Mouse (Mus musculus) liver, embryonic 13.5 days (tissue): ENCODE measurements around the gene Rassf7. TPM values are rescaled to one million over a fixed set of nuclear protein-coding genes. Genes with fewer than 3 reads are reported as not detected.

Experiments
- ATAC-seq: fragments of 200-750 bp; cut with Nextera tagmentation; 2 replicates; pipeline ENCODE4 v1.8.0; 2017; ENCODE audit warnings: low read depth, mild to moderate bottlenecking, moderate number of reproducible peaks, moderate library complexity
- DNase-seq: peaks from one replicate; pipeline ENCODE4 v3.0.0; 2022
- H3K27ac ChIP-seq: fragments of 300-500 bp; sonication (generic); 2 replicates; pipeline ENCODE4 v1.5.1; 2015; ENCODE audit warnings: moderate library complexity, mild to moderate bottlenecking, inconsistent platforms
- H3K27me3 ChIP-seq: fragments of 300-500 bp; sonication (generic); 2 replicates; pipeline ENCODE4 v1.6.1; 2015; ENCODE audit warnings: mild to moderate bottlenecking, inconsistent platforms
- H3K36me3 ChIP-seq: fragments of 300-500 bp; sonication (generic); 2 replicates; pipeline ENCODE4 v1.6.1; 2015; ENCODE audit warnings: mild to moderate bottlenecking, inconsistent platforms
- H3K4me1 ChIP-seq: fragments of 300-500 bp; sonication (generic); replicated peaks from 2 replicates; pipeline ENCODE4 v1.6.1; 2015; ENCODE audit warnings: inconsistent platforms
- H3K4me2 ChIP-seq: fragments of 300-500 bp; sonication (generic); 2 replicates; pipeline ENCODE4 v1.6.1; 2015; ENCODE audit warnings: inconsistent platforms, mild to moderate bottlenecking, moderate library complexity
- H3K4me3 ChIP-seq: fragments of 300-500 bp; sonication (generic); replicated peaks from 2 replicates; pipeline ENCODE4 v1.5.1; 2015; ENCODE audit warnings: mild to moderate bottlenecking, inconsistent platforms
- H3K9ac ChIP-seq: fragments of 300-500 bp; sonication (generic); 2 replicates; pipeline ENCODE4 v1.6.1; 2015; ENCODE audit warnings: mild to moderate bottlenecking, inconsistent platforms
- H3K9me3 ChIP-seq: fragments of 300-500 bp; sonication (generic); replicated peaks from 2 replicates; pipeline ENCODE4 v1.6.1; 2016; ENCODE audit warnings: inconsistent platforms
- WGBS: fragments of 180-500 bp; shearing (Covaris S2); methylation state at CpG from one replicate; pipeline ENCODE4 v1.1.7; 2015; ENCODE audit not compliant: insufficient replicate concordance; 5-methylcytosine and 5-hydroxymethylcytosine counted together
- polyA plus RNA-seq: library from polyadenylated mRNA; unstranded; fragments of >200 nt; fragmentation: Nextera tagmentation; extraction: Ambion mirVana; gene quantifications from 2 replicates; pipeline ENCODE4 v1.2.1, GENCODE M21; 2015

Rassf7 gene
- polyA plus RNA-seq, 1 experiment from 2014 or later, result 23.9 TPM

DNA sequence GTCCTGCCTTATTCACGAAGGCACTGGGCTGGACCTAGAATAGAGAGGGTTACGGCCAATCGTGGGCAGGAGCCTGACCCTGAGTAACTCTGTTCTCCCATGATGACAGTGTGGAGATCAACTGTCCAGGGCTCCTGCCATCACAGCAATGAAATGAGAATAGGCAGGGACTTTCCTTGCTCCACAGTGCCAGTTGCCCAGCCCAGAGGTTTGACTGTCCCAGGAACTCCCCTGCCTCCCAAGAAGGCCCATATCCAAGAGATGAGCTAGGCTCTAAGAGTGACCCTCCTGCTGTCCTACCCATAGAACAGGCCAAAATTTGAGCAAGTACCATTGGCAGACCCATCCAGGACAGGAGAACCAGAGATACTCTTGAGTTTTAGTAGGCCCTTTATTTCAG is 26.9 kb upstream of the Rassf7 start:
- Histone ChIP-seq H3K4me1 (peaks cover 33% of the 10 kb centered on the region), H3K9me3 (no peaks in the 10 kb centered on the region), H3K27ac (0 out of 2 replicates have a peak overlapping the region, but pooled peaks have one; percentile 4), H3K9ac (no peak overlapping the region), H3K4me2 (no peak overlapping the region), H3K36me3 (peaks cover 36% of the 10 kb centered on the region), H3K27me3 (no peaks in the 10 kb centered on the region), H3K4me3 (no peak overlapping the region)
- WGBS, result 88% methylated on average over 3 of the region's 3 CpGs
- ATAC-seq (no peak), DNase-seq (no peak)

DNA sequence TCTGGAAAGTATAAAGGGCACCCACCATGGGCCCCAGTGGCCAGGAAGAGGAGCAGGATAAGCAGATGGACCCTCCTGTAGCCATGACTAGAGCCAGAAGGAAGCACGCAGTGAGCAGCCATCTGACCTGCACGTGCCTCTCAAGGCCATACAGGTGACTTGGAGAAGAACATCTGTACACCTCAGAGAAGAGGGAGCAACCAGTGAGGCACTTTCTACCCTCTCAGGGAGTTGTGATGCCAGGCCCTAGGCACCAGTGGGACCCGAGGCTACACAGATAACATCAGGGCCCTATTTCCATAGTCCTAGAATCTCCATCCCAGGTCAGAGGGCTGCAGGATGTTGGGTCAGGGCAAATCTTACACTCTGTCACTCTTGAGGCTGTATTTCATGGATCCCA is 25.4 kb upstream of the Rassf7 start:
- Histone ChIP-seq H3K4me2 (no peak overlapping the region), H3K4me1 (peaks cover 43% of the 10 kb centered on the region), H3K9ac (no peak overlapping the region), H3K4me3 (no peak overlapping the region), H3K27ac (peak overlapping the region; percentile 53; the same call in 1 of the 2 replicates), H3K36me3 (peaks cover 36% of the 10 kb centered on the region), H3K9me3 (no peaks in the 10 kb centered on the region), H3K27me3 (no peaks in the 10 kb centered on the region)
- 74% methylated on average over 3 of the region's 3 CpGs for WGBS
- ATAC-seq, result no peak
- no peak for DNase-seq

DNA sequence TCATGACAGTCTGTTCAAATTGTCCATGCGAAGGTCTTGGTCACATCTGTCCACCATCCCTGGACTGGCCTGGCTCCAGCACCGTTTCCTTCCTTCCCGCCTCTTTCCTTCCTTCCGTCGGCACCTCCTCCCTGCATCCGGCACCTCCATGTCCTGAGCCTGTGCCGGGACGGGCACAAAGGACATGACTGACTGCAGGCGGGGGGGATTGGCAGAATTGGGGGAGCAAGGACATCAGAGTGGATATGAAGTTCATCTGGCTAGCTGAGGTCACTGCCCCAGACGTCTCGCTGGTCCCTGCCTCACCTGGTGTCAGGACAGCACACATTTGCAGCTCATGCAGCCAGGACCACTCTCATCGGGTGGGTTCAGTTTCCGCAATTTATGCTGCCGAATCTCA is 24.6 kb upstream of the Rassf7 start:
- no peak overlapping the region for H3K4me3 ChIP-seq
- 89% methylated on average over 14 of the region's 14 CpGs for WGBS
- peaks cover 36% of the 10 kb centered on the region for H3K36me3 ChIP-seq
- no peak overlapping the region for H3K4me2 ChIP-seq
- DNase-seq (no peak), ATAC-seq (no peak)
- no peaks in the 10 kb centered on the region for H3K27me3 ChIP-seq
- H3K9me3 ChIP-seq, result no peaks in the 10 kb centered on the region
- no peak overlapping the region for H3K9ac ChIP-seq
- H3K4me1 ChIP-seq, result peaks cover 51% of the 10 kb centered on the region
- no peak overlapping the region for H3K27ac ChIP-seq

DNA sequence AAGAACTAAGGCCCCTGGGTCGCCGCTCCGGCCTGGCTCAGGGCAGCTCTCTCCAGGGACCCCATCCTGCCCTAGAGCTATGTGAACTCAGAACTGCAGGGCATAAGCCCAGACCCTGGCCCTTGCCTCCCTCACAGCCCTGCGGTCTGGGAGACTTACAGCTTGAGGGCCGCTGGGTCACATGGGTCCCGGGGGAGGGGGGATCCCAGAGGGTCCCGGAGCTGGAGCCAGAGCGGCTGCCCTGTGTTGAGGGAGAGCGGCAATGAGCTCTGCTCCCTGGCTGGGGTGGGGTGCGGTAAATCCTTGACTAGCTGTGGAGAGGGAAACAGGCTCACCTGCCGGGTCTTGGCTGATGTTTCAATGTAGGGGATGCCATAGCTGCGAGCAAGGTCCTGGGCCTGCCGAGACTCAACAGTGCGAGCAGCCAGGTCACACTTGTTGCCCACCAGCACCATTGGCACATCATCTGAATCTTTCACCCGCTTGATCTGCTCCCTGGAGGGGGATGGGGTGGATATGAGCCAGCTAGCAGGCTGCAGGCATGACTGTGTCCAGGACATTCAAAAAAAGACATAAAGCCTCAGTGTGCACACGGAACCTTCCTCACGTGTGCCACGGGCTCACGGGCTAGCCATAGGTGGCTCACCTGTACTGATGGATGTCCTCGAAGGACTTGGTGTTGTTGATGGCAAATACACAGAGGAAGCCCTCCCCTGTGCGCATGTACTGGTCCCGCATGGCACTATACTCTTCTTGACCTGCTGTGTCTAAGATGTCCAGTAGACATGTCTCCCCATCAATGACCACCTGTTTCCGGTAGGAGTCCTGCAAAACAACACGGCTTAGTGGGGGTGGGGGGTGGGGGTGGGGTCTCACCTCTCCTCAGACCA is 23.6 kb upstream of the Rassf7 start:
- DNase-seq (no peak), ATAC-seq (no peak)
- Histone ChIP-seq H3K36me3 (peaks cover 36% of the 10 kb centered on the region), H3K27ac (peak overlapping the region; percentile 92), H3K4me1 (peaks cover 61% of the 10 kb centered on the region), H3K9me3 (no peaks in the 10 kb centered on the region), H3K4me2 (peak overlapping the region; percentile 97), H3K27me3 (no peaks in the 10 kb centered on the region), H3K4me3 (peak overlapping the region; percentile 89), H3K9ac (peak overlapping the region; percentile 99)
- 89% methylated on average over 24 of the region's 24 CpGs for WGBS

DNA sequence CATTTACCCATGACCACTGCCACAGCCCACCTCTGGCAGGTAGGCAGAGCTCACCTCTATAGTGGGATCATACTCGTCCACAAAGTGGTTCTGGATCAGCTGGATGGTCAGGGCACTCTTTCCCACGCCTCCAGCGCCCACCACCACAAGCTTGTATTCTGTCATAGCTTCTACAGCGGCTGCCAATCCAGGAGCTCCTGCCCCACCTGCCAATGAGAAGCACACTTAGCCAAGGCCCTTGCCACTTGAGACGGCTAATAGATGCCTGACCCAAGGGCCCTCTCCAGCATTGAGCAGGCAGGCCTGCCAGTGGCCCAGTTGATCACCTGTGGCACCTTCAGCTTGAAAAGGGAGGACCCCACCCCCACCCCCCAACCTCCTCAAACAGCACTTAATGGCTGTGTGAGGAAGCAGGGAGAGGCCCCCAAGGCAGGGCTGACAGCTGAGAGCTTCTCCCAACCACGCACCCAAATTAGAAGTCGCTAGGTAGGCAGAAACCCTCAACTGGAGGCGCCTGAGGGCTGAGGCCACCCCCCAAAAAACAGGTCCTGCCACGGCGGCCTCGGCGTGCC is 22.8 kb upstream of the Rassf7 start:
- H3K9ac ChIP-seq, result peak overlapping the region; percentile 99
- H3K4me2 ChIP-seq, result peak overlapping the region; percentile 97
- ATAC-seq (no peak), DNase-seq (no peak)
- H3K36me3 ChIP-seq, result peaks cover 36% of the 10 kb centered on the region
- peaks cover 70% of the 10 kb centered on the region for H3K4me1 ChIP-seq
- peak overlapping the region; percentile 89 for H3K4me3 ChIP-seq
- H3K27ac ChIP-seq, result peak overlapping the region; percentile 92
- H3K9me3 ChIP-seq, result no peaks in the 10 kb centered on the region
- H3K27me3 ChIP-seq, result no peaks in the 10 kb centered on the region
- WGBS, result 25% methylated on average over 12 of the region's 12 CpGs

DNA sequence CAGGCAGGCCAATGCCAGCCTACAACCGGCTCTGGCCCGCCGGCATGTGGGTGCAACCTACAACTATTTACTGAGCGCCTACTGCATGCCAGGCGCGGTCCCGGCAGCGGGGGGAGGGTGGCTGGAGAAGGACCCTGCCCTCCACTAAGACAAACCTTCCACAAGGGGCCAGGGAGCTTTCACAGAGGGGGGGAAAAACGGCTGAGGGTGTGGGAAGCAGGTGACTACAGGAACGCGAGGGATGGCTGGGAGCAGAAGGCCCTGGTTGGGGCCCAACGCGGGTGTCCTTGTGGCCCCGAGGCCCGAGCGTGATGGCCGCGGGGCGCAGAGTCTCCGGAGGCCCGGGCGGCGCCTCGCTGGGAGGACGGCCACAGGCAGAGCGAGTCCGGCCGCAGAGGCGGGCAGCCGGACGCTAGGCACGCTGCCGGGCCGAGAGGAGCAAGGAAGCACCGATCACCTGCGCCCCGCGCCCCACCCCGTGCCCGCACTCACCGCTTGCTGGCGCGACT is 22.3 kb upstream of the Rassf7 start:
- ATAC-seq, result no peak; the same call in 1 of the 2 replicates
- Histone ChIP-seq H3K27me3 (no peaks in the 10 kb centered on the region), H3K4me3 (peak overlapping the region; percentile 89), H3K4me1 (peaks cover 75% of the 10 kb centered on the region), H3K9me3 (no peaks in the 10 kb centered on the region), H3K9ac (peak overlapping the region; percentile 99), H3K27ac (peak overlapping the region; percentile 92), H3K4me2 (peak overlapping the region; percentile 97), H3K36me3 (peaks cover 36% of the 10 kb centered on the region)
- WGBS, result under 1% methylated on average over 36 of the region's 43 CpGs
- DNase-seq, result no peak

DNA sequence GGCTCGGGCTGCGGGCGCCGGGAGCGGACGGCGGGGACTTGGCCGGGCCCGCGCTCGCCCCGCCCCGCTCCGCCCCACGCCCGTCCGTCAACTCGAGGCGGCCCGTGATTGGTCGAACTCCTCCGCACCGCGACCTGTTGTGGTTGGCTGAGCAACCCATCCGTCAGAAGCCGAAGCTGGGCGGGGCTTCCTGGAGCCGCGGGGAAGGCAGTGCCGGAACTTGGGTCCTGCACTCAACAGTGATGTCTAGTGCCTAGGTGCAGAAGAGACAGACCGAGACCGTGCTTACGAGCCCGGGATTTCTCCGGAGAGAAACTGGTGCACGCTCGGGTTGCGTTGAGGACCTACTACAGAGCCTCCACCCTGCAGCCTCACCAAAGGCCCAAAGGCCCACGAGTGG is 21.7 kb upstream of the Rassf7 start, which contains the start of the genes Hras and Lrrc56:
Hras (minus strand) TSS at position 58 of the 400 bp plus-strand sequence.
Lrrc56 (plus strand) TSS at position 210 of the 400 bp plus-strand sequence.
- DNase-seq, result peak; percentile 98
- H3K36me3 ChIP-seq, result peaks cover 36% of the 10 kb centered on the region
- peak; percentile 89 for ATAC-seq
- H3K4me3 ChIP-seq, result peak within 1 kb of the TSS; percentile 89
- H3K4me1 ChIP-seq, result peaks cover 80% of the 10 kb centered on the region
- peak within 1 kb of the TSS; percentile 99 for H3K4me2 ChIP-seq
- no peaks in the 10 kb centered on the region for H3K9me3 ChIP-seq
- under 1% methylated on average over 24 of the region's 39 CpGs for WGBS
- H3K27me3 ChIP-seq, result no peaks in the 10 kb centered on the region
- H3K9ac ChIP-seq, result peak within 1 kb of the TSS; percentile 99
- H3K27ac ChIP-seq, result peak within 1 kb of the TSS; percentile 94

DNA sequence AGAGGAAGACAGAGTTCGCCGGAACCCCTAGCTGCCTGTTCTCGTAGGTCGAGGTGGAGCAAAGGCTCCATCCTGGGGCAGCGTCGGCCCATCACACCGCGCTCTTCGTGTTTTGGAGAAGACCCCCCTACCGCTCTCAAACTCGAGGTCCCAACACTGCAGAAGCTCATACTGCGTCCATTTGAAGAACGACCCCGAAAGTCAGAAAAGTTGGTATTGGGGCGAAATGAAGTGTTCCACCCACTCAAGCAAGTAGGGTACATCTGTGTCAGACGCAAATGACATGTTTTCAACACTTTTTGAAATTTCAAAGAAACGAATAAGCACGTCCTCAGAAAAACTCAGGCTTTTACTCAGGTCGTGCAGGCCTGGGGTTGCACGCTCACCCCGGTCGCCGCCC is 21.3 kb upstream of the Rassf7 start:
- peaks cover 85% of the 10 kb centered on the region for H3K4me1 ChIP-seq
- WGBS, result under 1% methylated on average over 23 of the region's 23 CpGs
- ATAC-seq, result no peak

DNA sequence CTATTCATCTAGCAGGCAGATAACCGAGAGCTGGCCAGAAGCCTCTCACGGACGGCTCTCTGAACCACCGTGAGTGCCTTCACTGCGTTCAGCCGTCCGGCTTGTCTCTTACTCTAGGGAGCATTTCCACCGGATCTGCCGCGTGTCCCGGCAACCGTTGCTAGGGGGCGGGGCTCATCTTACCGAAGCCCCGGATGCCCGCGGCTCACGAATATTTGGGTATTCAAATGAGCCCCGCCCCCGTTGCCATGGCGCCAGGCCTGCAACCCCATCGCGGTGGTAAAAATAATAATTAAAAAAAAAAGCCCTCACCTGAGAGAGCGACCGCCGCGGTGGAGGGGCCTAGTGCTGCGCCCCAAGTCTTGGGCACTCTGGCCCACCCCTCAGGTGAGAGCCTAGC is 20.8 kb upstream of the Rassf7 start:
- peak overlapping the region; percentile 99 for H3K4me2 ChIP-seq
- WGBS, result under 1% methylated on average over 28 of the region's 28 CpGs
- H3K4me3 ChIP-seq, result peak overlapping the region; percentile 89
- H3K9me3 ChIP-seq, result no peaks in the 10 kb centered on the region
- peaks cover 89% of the 10 kb centered on the region for H3K4me1 ChIP-seq
- peak overlapping the region; percentile 88 for H3K9ac ChIP-seq
- ATAC-seq (peak; percentile 7; the same call in 1 of the 2 replicates), DNase-seq (peak; percentile 93)
- H3K27me3 ChIP-seq, result no peaks in the 10 kb centered on the region
- peak overlapping the region; percentile 94 for H3K27ac ChIP-seq
- peaks cover 28% of the 10 kb centered on the region for H3K36me3 ChIP-seq

More for the DNA sequence above, 21.3 kb upstream of the Rassf7 start:
- peak overlapping the region; percentile 88 for H3K9ac ChIP-seq
- no peaks in the 10 kb centered on the region for H3K9me3 ChIP-seq
- H3K36me3 ChIP-seq, result peaks cover 32% of the 10 kb centered on the region
- no peak for DNase-seq
- peak overlapping the region; percentile 99 for H3K4me2 ChIP-seq
- H3K27ac ChIP-seq, result peak overlapping the region; percentile 94
- no peaks in the 10 kb centered on the region for H3K27me3 ChIP-seq
- peak overlapping the region; percentile 89 for H3K4me3 ChIP-seq

DNA sequence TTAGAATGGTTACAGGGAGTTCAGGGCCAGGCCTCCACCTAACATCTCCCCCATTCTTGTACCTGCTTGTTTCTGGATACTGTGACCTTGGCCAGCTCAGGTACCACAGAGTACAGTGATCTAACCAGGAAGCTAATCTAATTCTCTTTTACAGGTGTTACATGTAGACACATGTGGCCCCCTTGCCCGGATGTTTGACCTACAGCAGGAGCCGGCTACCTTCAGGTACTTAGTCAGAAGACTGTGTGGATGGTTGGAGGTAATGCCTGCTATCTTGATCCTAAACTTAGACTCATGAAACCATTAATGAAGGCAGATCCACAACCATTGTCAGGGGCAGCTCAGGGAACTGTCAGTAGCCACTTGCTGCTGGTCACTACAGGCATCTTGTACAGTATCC is 19.9 kb upstream of the Rassf7 start:
- Histone ChIP-seq H3K27ac (peak overlapping the region; percentile 94), H3K36me3 (peaks cover 18% of the 10 kb centered on the region), H3K4me3 (no peak overlapping the region; the same call in 1 of the 2 replicates), H3K9ac (peak overlapping the region; percentile 49; the same call in 1 of the 2 replicates), H3K4me1 (peaks cover 90% of the 10 kb centered on the region), H3K27me3 (no peaks in the 10 kb centered on the region), H3K9me3 (no peaks in the 10 kb centered on the region), H3K4me2 (peak overlapping the region; percentile 99)
- ATAC-seq, result no peak
- 89% methylated on average over 2 of the region's 2 CpGs for WGBS
- DNase-seq, result no peak

DNA sequence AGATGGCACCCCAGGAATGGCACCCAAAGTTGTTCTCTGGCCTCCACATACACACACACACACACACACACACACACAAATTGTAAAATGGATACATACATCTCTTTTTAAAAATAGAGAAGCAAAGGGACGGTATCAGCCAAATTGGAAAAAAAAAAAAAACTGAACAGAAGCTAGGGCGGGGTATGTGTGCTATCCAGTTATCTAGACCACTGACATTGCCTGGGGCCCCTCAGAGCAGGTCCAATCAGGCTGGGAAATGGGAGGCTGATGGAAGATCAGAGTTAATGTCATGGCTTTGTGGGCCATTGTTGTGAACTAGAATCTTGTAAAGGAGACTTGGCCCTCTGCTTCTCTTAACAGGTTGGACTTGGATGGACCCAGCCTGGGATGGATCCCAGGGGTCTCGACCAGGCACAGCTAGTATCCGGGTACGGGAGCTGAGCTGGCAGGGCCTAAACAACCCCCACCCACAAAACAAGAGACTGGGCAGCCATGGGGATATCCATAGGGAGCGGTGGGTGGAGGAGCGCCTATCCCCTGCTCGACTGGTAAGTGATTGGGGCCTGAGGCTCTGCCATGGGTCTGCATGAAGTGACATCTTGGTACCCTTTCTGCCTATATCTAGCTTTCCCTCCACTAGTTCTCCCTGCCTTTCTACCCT is 18.9 kb upstream of the Rassf7 start:
- H3K27me3 ChIP-seq, result no peaks in the 10 kb centered on the region
- peak overlapping the region; percentile 38 for H3K4me3 ChIP-seq
- peaks cover 86% of the 10 kb centered on the region for H3K4me1 ChIP-seq
- peak overlapping the region; percentile 71 for H3K9ac ChIP-seq
- WGBS, result 59% methylated on average over 8 of the region's 8 CpGs
- H3K36me3 ChIP-seq, result peaks cover 9% of the 10 kb centered on the region
- H3K9me3 ChIP-seq, result no peaks in the 10 kb centered on the region
- ATAC-seq (peak; percentile 21; the same call in 1 of the 2 replicates), DNase-seq (peak; percentile 50)
- peak overlapping the region; percentile 99 for H3K4me2 ChIP-seq
- peak overlapping the region; percentile 94 for H3K27ac ChIP-seq
